Mouse (Mus musculus): ENCODE measurements at regions not wholly inside any gene's neighbourhood (a gene's known extent, or its start where the extent isn't known, plus 50 kb on each side); places are given as distances from the start of the nearest gene placed in this dataset.

GRCm38 (mm10) chr13:102333667-102334066 is 359.7 kb upstream of the Cd180 start:
- TF ChIP-seq CTCF (IDR thresholded peaks at IDR 0.05; ENCODE audit: low read depth, low read length) (no peak), POLR2A (IDR thresholded peaks at IDR 0.05; ENCODE audit: extremely low read depth, insufficient read depth, low read length) (no peak)

Measured in liver, adult 2 months (tissue).